Mouse (Mus musculus) gastrocnemius, postnatal 36 days (tissue): Measurements from ENCODE around the gene Igsf8. TPM values are rescaled to one million over a fixed set of nuclear protein-coding genes. Genes with fewer than 3 reads are reported as not detected.
A peak's percentile ranks its signal among the peaks of the same experiment; 100 is the strongest.

ENCODE experiments used
- DNase-seq, 2 experiments: peaks; one replicate each; pipeline ENCODE4 v3.0.0; 2022
- intact Hi-C: fragments of 180-260 bp; cut with DNase I; formaldehyde crosslinking; loops from one replicate; pipeline ENCODE4 v1.15.1; 2025
- total RNA-seq, 2 experiments: library from RNA; stranded (reverse); gene quantifications; 2 replicates each; pipeline ENCODE4 v1.2.3; 2021

Igsf8 gene
- total RNA-seq, 2 experiments from 2014 or later = 8.4 to 9.8 TPM

DNA sequence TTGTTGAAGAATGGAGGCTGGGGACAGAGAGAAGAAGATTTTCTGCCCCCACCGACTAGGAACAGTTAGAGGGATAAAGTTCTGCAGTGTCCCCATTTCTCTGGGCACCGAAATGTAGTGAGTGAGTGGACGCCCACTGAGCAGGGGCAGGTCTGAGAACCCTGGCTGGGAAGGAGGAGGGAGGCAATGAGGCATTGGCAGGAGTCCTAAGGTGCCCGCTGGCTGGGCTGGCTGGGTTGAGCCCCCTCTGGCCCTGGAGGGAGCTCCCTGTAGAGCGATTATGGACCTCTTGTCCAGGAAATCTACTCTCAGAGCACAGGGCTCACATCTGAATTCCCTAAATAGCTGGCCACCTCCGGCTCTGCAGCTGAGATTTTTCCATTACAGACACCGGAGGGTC, 38.1 kb downstream of the Igsf8 start:
- intact Hi-C loops = no loop called here
- no peak for DNase-seq

DNA sequence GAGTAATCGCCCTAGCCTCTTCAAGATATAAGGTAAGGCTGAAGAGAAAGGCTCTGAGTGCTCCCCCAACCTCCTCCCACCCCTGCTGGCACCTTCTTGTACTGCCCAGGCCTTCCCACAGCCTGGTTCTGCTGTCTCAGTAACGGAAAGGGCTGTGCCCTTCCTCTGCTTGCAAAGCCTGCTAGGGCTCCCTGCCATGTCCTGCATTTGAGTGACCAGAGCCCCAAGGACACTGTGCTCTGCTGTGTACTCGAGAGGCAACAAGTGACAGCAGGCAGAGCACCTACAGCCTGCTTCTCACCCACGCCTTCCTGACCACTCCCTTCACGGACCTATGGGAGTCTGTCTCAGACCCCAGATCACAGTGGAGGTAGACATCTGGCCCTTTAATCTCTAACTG, 38.8 kb downstream of the Igsf8 start:
- intact Hi-C loops = no loop called here
- DNase-seq = peak in 1 of 2 experiments; percentile 58

- intact Hi-C loops = no loop called here
- DNase-seq = no peak
These were observed 39.7 kb downstream of the Igsf8 start for GRCm38 (mm10) chr1:172301180-172301579.

- no peak for DNase-seq
- intact Hi-C loops = no loop called here
These were observed 40.9 kb downstream of the Igsf8 start for GRCm38 (mm10) chr1:172302311-172302710.

GRCm38 (mm10) chr1:172302851-172303250, 41.4 kb downstream of the Igsf8 start:
- DNase-seq = no peak
- intact Hi-C loops = no loop called here

- no peak for DNase-seq
- intact Hi-C loops = no loop called here
These were observed 43.0 kb downstream of the Igsf8 start for GRCm38 (mm10) chr1:172304443-172304842.

GRCm38 (mm10) chr1:172305153-172305552, 43.7 kb downstream of the Igsf8 start:
- intact Hi-C loops = loop anchor here (5.0 kb wide), 2 partner anchors 33 to 58 kb away; no protein-coding TSS in a partner anchor

DNA sequence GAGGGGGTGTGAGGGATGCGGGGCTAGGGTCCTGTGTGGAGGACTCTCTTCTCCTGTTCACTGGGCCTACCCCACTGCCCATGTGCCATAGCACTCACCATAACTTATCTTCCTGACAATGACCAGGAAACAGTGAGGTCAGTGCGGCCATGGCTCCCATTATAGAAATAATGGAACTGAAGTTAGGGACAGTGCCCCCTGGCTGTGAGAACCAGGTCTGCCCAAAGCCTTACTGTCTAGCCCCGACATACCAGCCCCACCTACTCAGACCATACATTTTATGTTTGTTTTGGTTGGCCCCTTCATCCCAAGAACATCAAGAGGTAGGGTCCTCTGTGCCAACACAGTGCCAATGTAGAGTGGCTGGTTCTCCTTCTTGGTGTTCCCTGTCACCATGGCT, 44.2 kb downstream of the Igsf8 start:
- DNase-seq = no peak
- intact Hi-C loops = loop anchor here (5.0 kb wide), 2 partner anchors 33 to 58 kb away; no protein-coding TSS in a partner anchor

More at GRCm38 (mm10) chr1:172305153-172305552, 43.7 kb downstream of the Igsf8 start:
- no peak for DNase-seq

GRCm38 (mm10) chr1:172306196-172306595, 44.8 kb downstream of the Igsf8 start:
- intact Hi-C loops = loop anchor here (5.0 kb wide), 2 partner anchors 34 to 59 kb away; no protein-coding TSS in a partner anchor
- no peak for DNase-seq

DNA sequence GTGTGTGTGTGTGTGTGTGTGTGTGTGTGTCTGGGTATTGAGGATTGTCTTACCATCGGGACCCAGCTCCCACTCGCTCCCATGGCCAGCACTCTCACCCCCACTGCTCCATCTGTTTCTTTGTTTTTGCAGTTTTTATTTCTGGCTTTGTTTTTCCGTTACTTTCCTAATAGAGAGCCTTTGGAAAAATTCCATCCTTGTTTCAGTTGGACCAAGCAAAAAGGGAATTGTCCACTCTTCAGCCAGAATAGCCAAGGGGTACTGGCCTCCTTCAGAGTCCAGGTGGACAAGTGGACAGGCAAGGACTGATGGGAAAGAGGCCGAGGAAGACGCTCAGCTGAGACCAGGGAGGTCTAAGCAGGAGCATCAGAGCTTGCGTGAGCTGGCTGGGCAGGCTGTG, 45.4 kb downstream of the Igsf8 start:
- intact Hi-C loops = loop anchor here (5.0 kb wide), 2 partner anchors 35 to 60 kb away; no protein-coding TSS in a partner anchor

DNA sequence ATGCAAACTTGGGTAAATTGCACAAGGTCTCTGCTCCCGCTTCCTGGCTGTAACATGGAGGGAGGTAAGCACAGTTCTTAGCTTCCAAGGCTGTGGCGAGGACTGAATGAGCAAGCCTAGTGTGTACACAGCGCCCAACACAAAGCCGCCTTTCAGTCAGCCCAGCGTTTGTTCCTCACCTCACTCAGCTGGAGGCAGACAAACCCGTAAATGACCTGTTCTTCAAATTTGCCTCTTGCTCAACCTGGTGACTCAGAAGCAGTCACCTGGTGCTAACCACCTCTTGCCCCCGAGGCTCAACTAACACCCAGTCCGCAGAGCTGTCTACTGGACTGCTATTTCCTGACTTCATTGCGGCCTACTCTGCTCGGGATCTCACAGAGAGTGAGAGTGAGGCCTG, 46.5 kb downstream of the Igsf8 start:
- intact Hi-C loops = loop anchor here (5.0 kb wide), 2 partner anchors 36 to 61 kb away; no protein-coding TSS in a partner anchor

More for the DNA sequence above, 45.4 kb downstream of the Igsf8 start:
- no peak for DNase-seq

GRCm38 (mm10) chr1:172308409-172308808, 47.0 kb downstream of the Igsf8 start:
- intact Hi-C loops = loop anchor here (5.0 kb wide), 2 partner anchors 36 to 61 kb away; no protein-coding TSS in a partner anchor
- no peak for DNase-seq

More for the DNA sequence above, 46.5 kb downstream of the Igsf8 start:
- DNase-seq = no peak

GRCm38 (mm10) chr1:172309699-172310398, 48.4 kb downstream of the Igsf8 start:
- DNase-seq = peak; percentile 90 to 91
- intact Hi-C loops = loop anchor here (5.0 kb wide), 3 partner anchors 38 to 163 kb away; partner anchors contain the start of gene Dcaf8

- DNase-seq = peak in 1 of 2 experiments; percentile 50
- intact Hi-C loops = loop anchor here (5.0 kb wide), 1 partner anchor 164 kb away; the partner anchor contains the start of gene Dcaf8
These were observed 49.9 kb downstream of the Igsf8 start for GRCm38 (mm10) chr1:172311248-172311906.

- intact Hi-C loops = loop anchor here (5.0 kb wide), 1 partner anchor 165 kb away; the partner anchor contains the start of gene Dcaf8
- peak; percentile 81 to 86 for DNase-seq
These were observed 50.7 kb downstream of the Igsf8 start for GRCm38 (mm10) chr1:172311921-172312767.

DNA sequence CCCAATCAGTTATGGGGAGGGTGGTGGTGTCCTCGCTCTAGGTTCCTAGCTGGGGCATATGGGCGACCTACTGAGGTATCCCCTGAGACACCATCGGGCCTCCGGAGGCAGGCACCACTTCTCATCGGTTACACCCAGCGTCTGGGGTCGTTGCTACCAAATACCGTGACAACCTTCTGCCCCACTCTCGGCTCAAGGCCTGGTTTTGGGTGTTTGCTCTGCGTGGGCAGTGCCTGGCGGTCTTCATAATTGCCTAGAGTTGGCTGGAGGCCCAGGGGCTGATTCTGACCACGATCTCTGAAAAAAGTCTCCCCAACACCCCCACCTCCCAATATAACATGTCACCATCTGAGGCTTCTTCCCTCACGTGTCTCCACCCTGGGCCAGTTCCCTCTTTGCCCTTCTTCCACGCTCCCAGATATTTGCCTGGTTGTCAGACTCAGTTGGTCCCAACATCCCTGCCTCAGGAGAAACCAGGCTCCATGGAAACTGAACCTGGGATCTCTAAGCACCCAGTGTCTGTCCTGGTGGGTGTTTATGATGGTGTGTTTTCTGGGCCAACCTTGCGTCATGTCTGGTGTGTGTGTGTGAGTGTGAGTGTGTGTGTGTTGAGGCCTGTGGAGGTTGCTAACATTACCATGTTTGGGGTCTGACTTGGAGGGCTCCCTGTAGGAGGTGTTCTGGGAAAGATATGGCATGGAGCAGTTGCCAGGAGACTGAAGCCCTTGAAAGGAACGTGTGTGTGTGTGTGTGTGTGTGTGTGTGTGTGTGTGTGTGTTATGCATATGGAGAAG, 51.5 kb downstream of the Igsf8 start:
- no peak for DNase-seq
- intact Hi-C loops = loop anchor here (5.0 kb wide), 1 partner anchor 166 kb away; the partner anchor contains the start of gene Dcaf8

DNA sequence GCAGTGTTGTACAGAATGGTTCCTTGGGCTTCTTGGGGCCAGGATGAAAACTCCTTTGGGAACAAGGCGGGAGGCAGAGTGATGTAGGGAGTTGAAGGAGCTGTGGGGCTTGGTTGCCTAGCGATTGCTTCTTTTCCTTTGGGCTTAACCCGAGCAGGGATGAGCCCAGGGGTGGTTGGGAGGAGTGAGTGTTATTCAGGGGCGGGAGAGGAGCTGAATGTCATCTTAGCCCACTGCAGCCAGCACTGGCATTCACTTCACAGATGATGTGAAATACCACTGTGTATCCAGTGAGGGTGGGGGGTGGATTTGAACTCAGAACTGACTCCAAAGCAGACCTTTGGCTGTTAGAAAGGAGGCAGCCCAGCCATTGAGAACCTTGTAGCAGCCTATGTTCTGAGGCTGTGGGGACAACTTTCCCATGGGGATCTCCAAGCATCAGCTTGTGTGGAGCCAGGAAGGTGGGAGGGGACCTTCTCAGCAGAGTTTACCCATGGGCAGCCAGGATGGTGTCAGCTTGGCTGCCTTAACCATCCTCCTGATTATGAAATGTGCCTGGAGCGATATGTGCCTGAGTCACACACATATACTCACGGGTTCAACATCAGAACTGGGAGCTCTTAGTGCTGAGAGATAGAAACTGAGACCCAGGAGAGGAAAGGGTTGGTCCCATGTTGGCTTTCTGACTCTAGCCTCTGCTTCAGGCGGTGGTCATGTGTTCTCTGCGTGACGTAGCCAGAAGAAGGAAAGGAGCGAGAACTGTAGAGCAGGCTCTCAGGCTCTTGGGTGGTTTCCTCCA, 52.4 kb downstream of the Igsf8 start:
- DNase-seq = no peak
- intact Hi-C loops = loop anchor here (5.0 kb wide), 1 partner anchor 167 kb away; the partner anchor contains the start of gene Dcaf8

DNA sequence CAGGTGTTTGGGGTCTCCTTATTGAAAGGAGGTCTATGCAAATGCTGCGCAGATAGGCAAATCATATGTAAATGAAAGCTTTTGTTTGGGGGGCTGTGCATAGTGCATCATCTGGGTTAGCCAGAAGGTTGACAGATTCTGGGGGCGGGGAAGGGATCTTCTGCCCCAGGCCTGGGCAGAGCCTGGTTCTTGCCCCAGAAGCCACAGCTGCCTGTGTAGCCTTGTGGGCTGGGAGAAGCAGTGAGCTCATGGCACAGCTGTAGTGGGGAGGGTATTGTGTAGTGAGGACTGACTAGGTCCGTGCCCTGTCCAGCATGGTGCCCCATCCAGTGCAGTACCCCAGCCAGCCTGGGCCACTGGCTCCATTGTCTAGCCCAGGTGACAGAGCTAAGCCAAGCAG, 53.5 kb downstream of the Igsf8 start:
- DNase-seq = no peak
- intact Hi-C loops = loop anchor here (5.0 kb wide), 1 partner anchor 168 kb away; the partner anchor contains the start of gene Dcaf8
